Mouse (Mus musculus) cerebellum, adult 2 months (tissue): Measurements from ENCODE around the gene Dtnb.

ENCODE experiments used
- CTCF ChIP-seq: fragments of 200-500 bp; IDR thresholded peaks from 2 replicates; pipeline ENCODE4 v1.5.1; 2011; ENCODE audit warnings: low read depth, mild to moderate bottlenecking, control low read depth, low read length, moderate library complexity, borderline replicate concordance; ENCODE audit not compliant: insufficient read depth
- POLR2A ChIP-seq: fragments of 200-500 bp; IDR thresholded peaks from 2 replicates; pipeline ENCODE4 v1.6.1; 2011; ENCODE audit warnings: low read length, control low read depth, borderline replicate concordance; ENCODE audit not compliant: insufficient read depth

DNA sequence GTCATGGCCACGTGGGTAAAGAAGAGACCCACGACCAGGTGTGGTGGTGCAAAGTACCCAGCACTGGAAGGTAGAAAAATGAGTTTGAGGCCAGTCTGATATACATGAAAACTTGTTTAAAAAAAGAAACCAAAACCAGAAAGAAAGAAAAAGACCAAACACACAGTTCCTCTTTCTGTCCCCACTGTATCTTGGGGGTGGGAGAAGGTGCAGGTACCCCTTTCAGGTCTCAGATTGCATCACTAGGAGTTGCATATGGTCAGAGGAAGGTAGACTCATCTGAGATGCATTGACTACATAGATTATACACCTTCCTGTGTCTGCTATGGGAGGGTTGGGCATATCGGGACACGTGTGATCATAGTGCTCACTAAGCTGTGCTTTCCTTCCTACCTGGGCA, 85.1 kb downstream of the Dtnb start:
- TF ChIP-seq POLR2A (no peak), CTCF (no peak)
